ENCODE assay signal across 8 mouse cellular contexts in genomic region chr11:69914372-69914764, GRCm38 (mm10). TPM values are rescaled to one million over a fixed set of nuclear protein-coding genes. Genes with fewer than 3 reads are reported as not detected.
DNase-seq lines count a peak whose midpoint lies in the region; ATAC-seq lines count a peak whose summit lies in the region.

No protein-coding gene starts in this region.

- H3K9me3 ChIP-seq in limb, embryonic 12.5 days = no peaks in the 10 kb centered on the region
- no peaks in the 10 kb centered on the region for H3K9me3 ChIP-seq in neural tube, embryonic 15.5 days (replicated peaks)

- 4% methylated on average over 17 of the region's 17 CpGs for WGBS in limb, embryonic 12.5 days
- WGBS in neural tube, embryonic 15.5 days = under 1% methylated on average over 17 of the region's 17 CpGs

- peaks cover 44% of the 10 kb centered on the region for H3K4me1 ChIP-seq in limb, embryonic 12.5 days (replicated peaks)
- peaks cover 49% of the 10 kb centered on the region for H3K4me1 ChIP-seq in neural tube, embryonic 15.5 days

- H3K36me3 ChIP-seq in limb, embryonic 12.5 days = peaks cover 91% of the 10 kb centered on the region
- peaks cover 85% of the 10 kb centered on the region for H3K36me3 ChIP-seq in neural tube, embryonic 15.5 days

- peak overlapping the region; percentile 93 for H3K9ac ChIP-seq in limb, embryonic 12.5 days (replicated peaks)
- peak overlapping the region; percentile 82 for H3K9ac ChIP-seq in neural tube, embryonic 15.5 days (replicated peaks)

- peak overlapping the region; percentile 92 for H3K4me3 ChIP-seq in limb, embryonic 12.5 days (replicated peaks)
- peak overlapping the region; percentile 92 for H3K4me3 ChIP-seq in neural tube, embryonic 15.5 days (replicated peaks)

- H3K27ac ChIP-seq in limb, embryonic 12.5 days = peak overlapping the region; percentile 92
- H3K27ac ChIP-seq in neural tube, embryonic 15.5 days (replicated peaks) = peak overlapping the region; percentile 94

- DNase-seq in adrenal gland, postnatal 14 days = peak; percentile 58
- DNase-seq in adrenal gland, postnatal 4 days (ENCODE audit: low spot score in 2 of 2) = no peak
- DNase-seq in thymus, postnatal 4 days = peak; percentile 55
- no peak for DNase-seq in thymus, postnatal 0 days (ENCODE audit: low spot score)
- DNase-seq in cerebellum, postnatal 14 days = no peak
- DNase-seq in cerebellum, postnatal 36 days = no peak

- H3K27me3 ChIP-seq in limb, embryonic 12.5 days = no peaks in the 10 kb centered on the region
- H3K27me3 ChIP-seq in neural tube, embryonic 15.5 days (replicated peaks) = no peaks in the 10 kb centered on the region

- ATAC-seq in limb, embryonic 12.5 days (ENCODE audit: insufficient number of reproducible peaks, insufficient read depth, low FRiP score, low TSS enrichment, low read depth) = no peak
- ATAC-seq in neural tube, embryonic 15.5 days (ENCODE audit: low FRiP score) = no peak

- peak overlapping the region; percentile 98 for H3K4me2 ChIP-seq in limb, embryonic 12.5 days
- peak overlapping the region; percentile 99 for H3K4me2 ChIP-seq in neural tube, embryonic 15.5 days

RNA-seq across cellular contexts. Expression of gene Gps2, which starts 0.7 kb away (rescaled TPM):
- total RNA-seq in adrenal gland, postnatal 14 days (2021) = 52.3 and 57.3 TPM in 2 replicates
- total RNA-seq in adrenal gland, postnatal 4 days (2021) = 10 to 100 TPM; 60.0 to 67.0 TPM
- 94.8 and 106 TPM in 2 replicates for polyA plus RNA-seq in thymus, postnatal 0 days (2015; fragmentation: Nextera tagmentation; extraction: Ambion mirVana)
- polyA plus RNA-seq in limb, embryonic 12.5 days (2016; fragmentation: Nextera tagmentation; extraction: Ambion mirVana) = 92.0 and 93.5 TPM in 2 replicates
- polyA plus RNA-seq in neural tube, embryonic 15.5 days (2015; fragmentation: Nextera tagmentation; extraction: Ambion mirVana) = 63.1 and 64.7 TPM in 2 replicates

RNA-seq across cellular contexts. Expression of gene Eif5a, which starts 7.4 kb away (rescaled TPM):
- total RNA-seq in adrenal gland, postnatal 14 days (2021) = 616 and 636 TPM in 2 replicates
- total RNA-seq in adrenal gland, postnatal 4 days (2021) = 100 to 1,000 TPM; 598 to 600 TPM
- polyA plus RNA-seq in thymus, postnatal 0 days (2015; fragmentation: Nextera tagmentation; extraction: Ambion mirVana) = 2,117 and 2,260 TPM in 2 replicates
- 1,762 and 1,851 TPM in 2 replicates for polyA plus RNA-seq in limb, embryonic 12.5 days (2016; fragmentation: Nextera tagmentation; extraction: Ambion mirVana)
- polyA plus RNA-seq in neural tube, embryonic 15.5 days (2015; fragmentation: Nextera tagmentation; extraction: Ambion mirVana) = 1,034 and 1,270 TPM in 2 replicates

RNA-seq across cellular contexts. Expression of gene Neurl4, which starts 13.5 kb away (rescaled TPM):
- total RNA-seq in adrenal gland, postnatal 14 days (2021) = 45.9 and 48.8 TPM in 2 replicates
- 10 to 100 TPM; 45.9 to 53.3 TPM for total RNA-seq in adrenal gland, postnatal 4 days (2021)
- polyA plus RNA-seq in thymus, postnatal 0 days (2015; fragmentation: Nextera tagmentation; extraction: Ambion mirVana) = 6.2 and 7.5 TPM in 2 replicates
- polyA plus RNA-seq in limb, embryonic 12.5 days (2016; fragmentation: Nextera tagmentation; extraction: Ambion mirVana) = 10.9 and 12.7 TPM in 2 replicates
- 15.7 and 17.0 TPM in 2 replicates for polyA plus RNA-seq in neural tube, embryonic 15.5 days (2015; fragmentation: Nextera tagmentation; extraction: Ambion mirVana)

RNA-seq across cellular contexts. Expression of gene 2810408A11Rik, which starts 13.6 kb away (rescaled TPM):
- 1.8 and 2.1 TPM in 2 replicates for total RNA-seq in adrenal gland, postnatal 14 days (2021)
- total RNA-seq in adrenal gland, postnatal 4 days (2021) = 1 to 10 TPM; 4.8 to 5.6 TPM
- 19.8 and 26.0 TPM in 2 replicates for polyA plus RNA-seq in thymus, postnatal 0 days (2015; fragmentation: Nextera tagmentation; extraction: Ambion mirVana)
- polyA plus RNA-seq in limb, embryonic 12.5 days (2016; fragmentation: Nextera tagmentation; extraction: Ambion mirVana) = 30.4 and 32.8 TPM in 2 replicates
- polyA plus RNA-seq in neural tube, embryonic 15.5 days (2015; fragmentation: Nextera tagmentation; extraction: Ambion mirVana) = 6.3 and 6.5 TPM in 2 replicates

RNA-seq across cellular contexts. Expression of gene Acap1, which starts 19.0 kb away (rescaled TPM):
- 2.1 and 14.4 TPM in 2 replicates for total RNA-seq in adrenal gland, postnatal 14 days (2021)
- 1 to 10 TPM; 1.4 to 1.7 TPM for total RNA-seq in adrenal gland, postnatal 4 days (2021)
- polyA plus RNA-seq in thymus, postnatal 0 days (2015; fragmentation: Nextera tagmentation; extraction: Ambion mirVana) = 150 and 176 TPM in 2 replicates
- 0.90 and 1.5 TPM in 2 replicates for polyA plus RNA-seq in limb, embryonic 12.5 days (2016; fragmentation: Nextera tagmentation; extraction: Ambion mirVana)
- polyA plus RNA-seq in neural tube, embryonic 15.5 days (2015; fragmentation: Nextera tagmentation; extraction: Ambion mirVana) = 0.40 and 16.3 TPM in 2 replicates

Comparison
In these comparisons a context has a peak if more than half of its experiments do, and no peak if none do; other contexts are left out.
1. DNase-seq: peak in adrenal gland, postnatal 14 days (single experiment) and thymus, postnatal 4 days (single experiment); none in adrenal gland, postnatal 4 days (0 of 2), thymus, postnatal 0 days (single experiment), cerebellum, postnatal 14 days (0 of 2) and cerebellum, postnatal 36 days (0 of 2).